Mouse (Mus musculus) adrenal gland, adult 18-20 months (tissue): ENCODE results near the gene Traf3. TPM values are rescaled to one million over a fixed set of nuclear protein-coding genes. Genes with fewer than 3 reads are reported as not detected.

Source experiments
- DNase-seq, 2 experiments: peaks; one replicate each; pipeline ENCODE4 v3.0.0; 2021 to 2022; ENCODE audit warnings: low spot score in 2 of 2
- total RNA-seq, 2 experiments: library from RNA; stranded (reverse); gene quantifications; 1 replicate in 1 of 2; 2 replicates in 1 of 2; pipeline ENCODE4 v1.2.3; 2021

Traf3 gene
- total RNA-seq, 2 experiments from 2014 or later: 18.8 to 23.8 TPM

GRCm38 (mm10) chr12:111249095-111249494 is 82.9 kb downstream of the Traf3 start:
- DNase-seq: no peak

- DNase-seq: no peak
These were observed 83.9 kb downstream of the Traf3 start for GRCm38 (mm10) chr12:111250116-111250515.

- DNase-seq: no peak
These were observed 85.1 kb downstream of the Traf3 start for GRCm38 (mm10) chr12:111251227-111251626.

GRCm38 (mm10) chr12:111263650-111264049 is 97.5 kb downstream of the Traf3 start:
- DNase-seq: no peak

GRCm38 (mm10) chr12:111265212-111265611 is 99.0 kb downstream of the Traf3 start:
- no peak for DNase-seq

- DNase-seq: no peak
These were observed 100.4 kb downstream of the Traf3 start for GRCm38 (mm10) chr12:111266592-111266991.

- DNase-seq: no peak
These were observed 101.6 kb downstream of the Traf3 start for GRCm38 (mm10) chr12:111267673-111268325.

GRCm38 (mm10) chr12:111270629-111271277 is 104.6 kb downstream of the Traf3 start, which contains the start of gene Amn:
Gene Amn, plus strand, starts transcription at chr12:111271095.
- DNase-seq: no peak

- DNase-seq: no peak
These were observed 105.2 kb downstream of the Traf3 start for GRCm38 (mm10) chr12:111271406-111271805.

GRCm38 (mm10) chr12:111271966-111272365 is 105.8 kb downstream of the Traf3 start:
- DNase-seq: no peak

GRCm38 (mm10) chr12:111272420-111272819 is 106.2 kb downstream of the Traf3 start:
- DNase-seq: peak; percentile 80 to 82

GRCm38 (mm10) chr12:111274006-111274405 is 107.8 kb downstream of the Traf3 start:
- no peak for DNase-seq

GRCm38 (mm10) chr12:111274447-111275149 is 108.4 kb downstream of the Traf3 start:
- no peak for DNase-seq

- peak; percentile 48 to 61 for DNase-seq
These were observed 109.1 kb downstream of the Traf3 start for GRCm38 (mm10) chr12:111275150-111275841.

- DNase-seq: no peak
These were observed 110.2 kb downstream of the Traf3 start for GRCm38 (mm10) chr12:111276371-111276770.

GRCm38 (mm10) chr12:111283573-111283972 is 117.4 kb downstream of the Traf3 start:
- DNase-seq: no peak

- DNase-seq: no peak
These were observed 118.4 kb downstream of the Traf3 start for GRCm38 (mm10) chr12:111284532-111284931.

GRCm38 (mm10) chr12:111293025-111293424 is 126.9 kb downstream of the Traf3 start:
- DNase-seq: no peak

GRCm38 (mm10) chr12:111301322-111302017 is 135.3 kb downstream of the Traf3 start:
- no peak for DNase-seq

GRCm38 (mm10) chr12:111302018-111302345 is 135.8 kb downstream of the Traf3 start:
- no peak for DNase-seq
